Mouse (Mus musculus) splenic B cell, adult 2 months (primary cell): ENCODE data around the gene Slc10a7.

Experiments used
- DNase-seq: peaks from one replicate; pipeline ENCODE4 v3.0.0-alpha.2; 2011; ENCODE audit warnings: low read depth, low spot score
- H3K27me3 ChIP-seq: 2 replicates; pipeline ENCODE4 v1.6.1; 2012; ENCODE audit warnings: mild to moderate bottlenecking, low read length, moderate library complexity, mixed read lengths; ENCODE audit not compliant: control insufficient read depth, poor library complexity, insufficient read depth, severe bottlenecking
- H3K36me3 ChIP-seq: 2 replicates; pipeline ENCODE4 v1.6.1; 2012; ENCODE audit warnings: mild to moderate bottlenecking, low read length, moderate library complexity, mixed read lengths; ENCODE audit not compliant: control insufficient read depth, poor library complexity, insufficient read depth, severe bottlenecking

Gene Slc10a7

DNA sequence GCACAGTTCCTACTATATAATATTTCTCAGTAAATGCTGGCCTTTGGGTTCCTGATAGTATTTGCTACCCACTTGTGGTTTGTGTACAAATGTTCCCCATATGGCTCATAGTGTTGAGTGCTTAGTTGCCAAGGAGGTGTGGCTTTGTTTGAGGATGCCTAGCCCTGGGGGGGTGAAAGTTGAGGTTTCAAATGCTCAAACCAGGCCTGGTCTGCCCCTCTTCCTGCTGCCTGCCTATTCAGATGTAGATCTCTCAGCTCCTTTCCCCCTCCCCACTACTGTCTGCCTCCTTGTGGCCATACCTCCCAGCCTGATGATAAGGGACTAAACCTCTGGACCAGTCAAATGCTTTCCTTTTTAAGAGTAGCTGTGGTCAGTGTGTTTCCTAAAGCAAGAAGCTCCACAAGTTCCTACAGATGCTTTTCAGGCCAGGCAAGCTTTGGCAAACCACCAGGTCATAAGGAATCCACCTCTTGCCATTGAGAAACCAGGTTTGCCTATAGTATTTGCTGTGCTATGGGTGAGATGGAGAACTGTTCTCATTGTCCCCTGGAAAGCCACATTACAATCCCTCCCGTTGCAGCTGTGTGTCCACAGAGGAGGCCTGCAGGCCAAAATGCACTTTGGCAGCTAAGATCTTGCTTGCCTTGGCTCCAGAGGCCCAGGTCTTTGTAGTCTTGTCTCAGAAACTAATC is 146.4 kb downstream of the Slc10a7 start:
- Histone ChIP-seq H3K27me3 (no peaks in the 10 kb centered on the region), H3K36me3 (no peaks in the 10 kb centered on the region)
- no peak for DNase-seq

GRCm38 (mm10) chr8:78656700-78657370 is 147.7 kb downstream of the Slc10a7 start:
- no peaks in the 10 kb centered on the region for H3K27me3 ChIP-seq
- DNase-seq, result no peak
- H3K36me3 ChIP-seq, result no peaks in the 10 kb centered on the region

DNA sequence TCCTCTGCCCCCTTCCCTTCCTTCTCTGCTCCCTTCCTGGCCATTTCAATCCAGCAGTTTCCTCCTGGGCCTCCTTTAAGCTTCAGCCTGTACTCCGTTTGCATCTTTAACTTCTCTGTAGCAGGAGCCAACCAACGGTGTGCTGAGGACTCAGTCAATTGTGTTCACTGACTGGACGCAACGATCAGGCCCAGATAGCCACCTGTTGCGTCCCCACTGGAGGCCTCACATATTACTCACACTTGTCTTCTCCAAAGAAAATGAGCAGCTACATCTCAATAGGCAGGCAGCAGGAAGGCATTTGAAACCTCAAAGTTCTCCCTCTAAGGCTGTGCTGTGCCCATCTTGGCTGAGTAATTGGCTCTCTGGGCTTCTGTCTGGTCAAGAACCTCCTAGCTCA is 149.0 kb downstream of the Slc10a7 start:
- no peak for DNase-seq
- Histone ChIP-seq H3K27me3 (no peaks in the 10 kb centered on the region), H3K36me3 (no peaks in the 10 kb centered on the region)

DNA sequence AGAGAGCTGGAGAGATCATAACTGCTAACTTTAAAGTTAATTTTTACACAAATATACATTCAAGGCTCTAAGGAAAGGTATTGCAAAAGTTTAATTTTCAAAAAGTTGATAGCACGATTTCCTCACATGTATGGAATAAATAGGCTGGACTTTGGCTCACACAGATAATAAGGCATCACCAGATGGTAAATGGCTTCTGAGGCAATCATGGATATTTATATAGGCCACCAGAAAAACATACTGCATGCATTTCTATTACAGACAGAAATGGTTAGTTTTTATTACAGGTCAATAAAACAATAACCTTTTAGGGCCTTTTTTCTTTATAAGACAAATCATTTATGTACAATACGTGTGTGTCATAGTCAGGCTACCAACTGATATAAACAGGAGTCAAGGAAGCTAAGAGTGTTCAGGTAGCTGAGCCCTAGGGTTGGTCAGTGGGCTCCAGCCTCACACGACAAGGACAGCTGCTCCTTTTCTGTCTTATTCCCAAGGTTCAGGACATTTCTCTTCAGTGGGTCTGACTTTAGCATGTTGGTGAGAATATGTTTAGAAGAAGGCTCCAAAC is 150.6 kb downstream of the Slc10a7 start:
- no peak for DNase-seq
- Histone ChIP-seq H3K27me3 (no peaks in the 10 kb centered on the region), H3K36me3 (no peaks in the 10 kb centered on the region)

DNA sequence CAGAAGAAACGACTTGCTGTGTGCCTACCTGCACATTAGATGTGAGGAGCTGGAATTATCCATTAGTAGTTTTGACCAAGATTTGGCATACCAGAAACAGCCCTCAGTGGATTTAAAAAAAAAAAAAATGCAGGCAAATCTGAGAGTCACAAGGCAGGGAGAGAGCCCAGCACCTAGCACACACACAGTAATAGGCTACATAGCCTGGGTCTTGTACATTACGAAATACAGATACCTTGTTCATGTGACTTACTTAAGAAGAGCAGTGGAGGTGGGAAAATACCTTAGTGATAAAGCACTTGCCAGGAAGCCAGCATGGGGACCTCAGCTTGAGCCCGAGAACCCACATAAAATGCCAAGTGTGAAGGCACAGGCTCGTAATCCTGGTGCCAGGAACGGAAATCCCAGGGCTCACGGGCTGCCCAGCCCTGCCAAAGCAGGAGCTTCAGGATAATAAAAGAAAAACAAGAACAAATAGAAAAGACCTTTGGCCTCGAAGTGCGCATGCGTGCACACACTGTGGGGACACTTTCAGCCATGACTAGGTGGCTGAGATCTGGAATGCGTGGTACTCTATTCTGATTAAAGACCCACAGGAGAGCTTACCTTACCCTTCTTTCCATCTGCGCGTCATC is 155.3 kb downstream of the Slc10a7 start:
- DNase-seq, result no peak
- Histone ChIP-seq H3K36me3 (no peaks in the 10 kb centered on the region), H3K27me3 (no peaks in the 10 kb centered on the region)

- no peaks in the 10 kb centered on the region for H3K36me3 ChIP-seq
- no peaks in the 10 kb centered on the region for H3K27me3 ChIP-seq
- no peak for DNase-seq
These were observed 158.3 kb downstream of the Slc10a7 start for GRCm38 (mm10) chr8:78667399-78667798.

DNA sequence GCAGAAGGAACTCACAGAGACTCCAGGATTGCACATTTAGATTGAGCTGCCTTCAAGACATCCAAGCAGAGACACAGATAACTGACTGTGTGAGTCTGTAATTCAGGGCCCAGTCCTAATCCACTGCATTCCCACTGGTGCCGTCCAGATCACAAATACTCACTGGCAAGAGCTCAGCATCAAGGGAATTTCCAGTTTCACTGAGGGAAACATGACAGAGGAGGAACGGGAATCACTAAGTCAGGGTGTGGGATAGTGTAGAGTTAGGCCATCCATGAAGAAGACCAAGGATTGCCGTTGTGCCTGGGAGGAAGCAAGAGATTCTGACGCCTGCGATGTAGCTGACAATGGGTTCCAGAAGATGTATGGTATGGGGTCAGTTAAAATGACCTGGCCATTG is 159.1 kb downstream of the Slc10a7 start:
- no peaks in the 10 kb centered on the region for H3K27me3 ChIP-seq
- DNase-seq, result no peak
- H3K36me3 ChIP-seq, result peaks cover 1% of the 10 kb centered on the region; the same call in 1 of the 2 replicates

DNA sequence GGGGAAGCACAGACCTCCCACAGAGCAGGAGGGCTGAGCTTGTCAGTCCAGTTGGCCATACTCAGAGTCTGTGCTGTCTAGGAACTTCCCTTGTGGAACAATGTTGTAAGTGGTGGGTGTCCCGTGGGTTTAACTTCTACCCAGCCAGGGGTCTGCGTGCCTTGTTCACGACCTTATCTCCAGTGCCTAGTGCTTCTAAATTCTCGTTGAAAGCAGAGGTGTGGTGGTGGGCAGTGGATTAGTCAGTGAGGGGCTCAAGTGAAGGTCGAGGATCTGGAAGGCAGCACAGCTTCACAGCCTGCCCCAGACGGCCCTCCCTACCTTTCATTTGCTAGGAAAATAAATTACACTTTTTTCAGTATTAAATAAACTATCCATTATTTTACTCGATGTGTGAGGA is 161.1 kb downstream of the Slc10a7 start:
- Histone ChIP-seq H3K36me3 (peaks cover 1% of the 10 kb centered on the region; the same call in 1 of the 2 replicates), H3K27me3 (no peaks in the 10 kb centered on the region)
- DNase-seq, result no peak

- no peak for DNase-seq
- H3K36me3 ChIP-seq, result no peaks in the 10 kb centered on the region
- H3K27me3 ChIP-seq, result no peaks in the 10 kb centered on the region
These were observed 169.5 kb downstream of the Slc10a7 start for GRCm38 (mm10) chr8:78678541-78679219.

- DNase-seq, result no peak
- Histone ChIP-seq H3K36me3 (no peaks in the 10 kb centered on the region), H3K27me3 (no peaks in the 10 kb centered on the region)
These were observed 181.6 kb downstream of the Slc10a7 start for GRCm38 (mm10) chr8:78690795-78691194.

- no peak for DNase-seq
- Histone ChIP-seq H3K27me3 (no peaks in the 10 kb centered on the region), H3K36me3 (no peaks in the 10 kb centered on the region; the same call in 1 of the 2 replicates)
These were observed 189.2 kb downstream of the Slc10a7 start for GRCm38 (mm10) chr8:78698331-78698741.

- H3K27me3 ChIP-seq, result no peaks in the 10 kb centered on the region
- peaks cover 6% of the 10 kb centered on the region; the same call in 1 of the 2 replicates for H3K36me3 ChIP-seq
- no peak for DNase-seq
These were observed 194.1 kb downstream of the Slc10a7 start for GRCm38 (mm10) chr8:78703068-78703820.

DNA sequence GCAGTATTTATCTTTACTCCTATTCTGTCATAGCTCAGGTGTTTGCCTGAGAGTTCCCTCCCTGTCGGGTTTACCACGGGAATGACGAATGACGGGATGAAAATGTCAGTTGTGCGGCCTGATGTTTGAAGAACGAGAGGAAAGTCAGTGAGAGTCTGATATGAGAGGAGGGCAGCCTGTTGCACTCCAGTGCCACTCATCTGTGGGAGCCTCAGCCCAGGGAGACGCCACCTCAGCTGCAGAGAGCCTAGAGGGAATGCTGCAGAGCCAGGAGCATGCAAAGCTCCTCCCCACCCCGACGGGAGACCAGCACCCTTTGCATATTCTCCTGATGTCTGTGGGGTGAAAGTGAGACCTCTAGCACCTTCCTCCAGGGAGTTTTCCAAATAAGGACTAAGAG is 196.8 kb downstream of the Slc10a7 start:
- Histone ChIP-seq H3K36me3 (peaks cover 6% of the 10 kb centered on the region; the same call in 1 of the 2 replicates), H3K27me3 (no peaks in the 10 kb centered on the region)
- no peak for DNase-seq
